Mouse (Mus musculus): Measurements from ENCODE around the gene Cwc22.

Cwc22 gene

GRCm38 (mm10) chr2:77945596-77946485, at the start of gene Cwc22:
Cwc22 (minus strand) TSS chr2:77946375.
- peak; percentile 70 to 92 for DNase-seq (ENCODE audit: low spot score in 2 of 2)

- no peak for DNase-seq (ENCODE audit: low spot score in 2 of 2)
Observed at GRCm38 (mm10) chr2:77993727-77994401, 47.7 kb upstream of the Cwc22 start.

- DNase-seq (ENCODE audit: low spot score in 2 of 2): no peak
Observed at GRCm38 (mm10) chr2:77992951-77993604, 46.9 kb upstream of the Cwc22 start.

- no peak for DNase-seq (ENCODE audit: low spot score in 2 of 2)
Observed at GRCm38 (mm10) chr2:77990820-77991219, 44.6 kb upstream of the Cwc22 start.

GRCm38 (mm10) chr2:77990121-77990520, 43.9 kb upstream of the Cwc22 start:
- no peak for DNase-seq (ENCODE audit: low spot score in 2 of 2)

GRCm38 (mm10) chr2:77989390-77989789, 43.2 kb upstream of the Cwc22 start:
- DNase-seq (ENCODE audit: low spot score in 2 of 2): no peak

- no peak for DNase-seq (ENCODE audit: low spot score in 2 of 2)
Observed at GRCm38 (mm10) chr2:77985991-77986730, 40.0 kb upstream of the Cwc22 start.

- DNase-seq (ENCODE audit: low spot score in 2 of 2): no peak
Observed at GRCm38 (mm10) chr2:77984209-77984608, 38.0 kb upstream of the Cwc22 start.

- no peak for DNase-seq (ENCODE audit: low spot score in 2 of 2)
Observed at GRCm38 (mm10) chr2:77981826-77982225, 35.7 kb upstream of the Cwc22 start.

GRCm38 (mm10) chr2:77980696-77981095, 34.5 kb upstream of the Cwc22 start:
- DNase-seq (ENCODE audit: low spot score in 2 of 2): no peak

- no peak for DNase-seq (ENCODE audit: low spot score in 2 of 2)
Observed at GRCm38 (mm10) chr2:77979519-77979918, 33.3 kb upstream of the Cwc22 start.

GRCm38 (mm10) chr2:77979081-77979480, 32.9 kb upstream of the Cwc22 start:
- DNase-seq (ENCODE audit: low spot score in 2 of 2): no peak

- no peak for DNase-seq (ENCODE audit: low spot score in 2 of 2)
Observed at GRCm38 (mm10) chr2:77978256-77978655, 32.1 kb upstream of the Cwc22 start.

GRCm38 (mm10) chr2:77976321-77976920, 30.2 kb upstream of the Cwc22 start:
- DNase-seq (ENCODE audit: low spot score in 2 of 2): no peak

GRCm38 (mm10) chr2:77975606-77976005, 29.4 kb upstream of the Cwc22 start:
- no peak for DNase-seq (ENCODE audit: low spot score in 2 of 2)

- DNase-seq (ENCODE audit: low spot score in 2 of 2): no peak
Observed at GRCm38 (mm10) chr2:77974986-77975385, 28.8 kb upstream of the Cwc22 start.

- no peak for DNase-seq (ENCODE audit: low spot score in 2 of 2)
Observed at GRCm38 (mm10) chr2:77974366-77974765, 28.2 kb upstream of the Cwc22 start.

GRCm38 (mm10) chr2:77973296-77973695, 27.1 kb upstream of the Cwc22 start:
- DNase-seq (ENCODE audit: low spot score in 2 of 2): no peak

- no peak for DNase-seq (ENCODE audit: low spot score in 2 of 2)
Observed at GRCm38 (mm10) chr2:77972541-77972940, 26.4 kb upstream of the Cwc22 start.

GRCm38 (mm10) chr2:77971871-77972270, 25.7 kb upstream of the Cwc22 start:
- DNase-seq (ENCODE audit: low spot score in 2 of 2): no peak

GRCm38 (mm10) chr2:77971361-77971760, 25.2 kb upstream of the Cwc22 start:
- no peak for DNase-seq (ENCODE audit: low spot score in 2 of 2)
